Mouse (Mus musculus) kidney, adult 11 months (tissue): Measurements from ENCODE around the gene Gtf2f2.
A peak's percentile ranks its signal among the peaks of the same experiment; 100 is the strongest.
"Not testable (repeated sequence)": the region's sequence is repeated elsewhere in the genome, so short reads cannot be mapped to it uniquely, and the experiment has no call there.

ENCODE experiments used
- DNase-seq: peaks from one replicate; pipeline ENCODE4 v3.0.0; 2022

Gene Gtf2f2

DNA sequence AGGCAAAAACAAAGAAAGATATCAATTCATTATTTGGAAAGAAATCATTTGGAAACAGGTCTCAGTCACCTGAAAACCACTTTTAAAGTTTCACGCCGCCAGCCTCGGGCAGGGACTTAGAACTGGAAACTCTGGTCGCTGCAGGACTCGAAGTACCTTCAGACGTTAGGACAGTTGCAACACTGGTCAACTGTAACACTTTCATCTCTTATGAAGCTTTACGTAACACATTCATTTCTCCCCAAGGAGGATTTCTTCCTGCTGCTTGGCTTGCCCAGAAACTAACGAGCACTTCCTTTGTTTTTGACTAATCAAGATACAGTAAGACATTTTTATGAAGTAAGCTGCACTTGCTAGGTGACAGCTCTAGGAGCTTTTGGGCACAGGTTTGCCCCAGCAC is 103.7 kb downstream of the Gtf2f2 start:
- DNase-seq, result no peak

DNA sequence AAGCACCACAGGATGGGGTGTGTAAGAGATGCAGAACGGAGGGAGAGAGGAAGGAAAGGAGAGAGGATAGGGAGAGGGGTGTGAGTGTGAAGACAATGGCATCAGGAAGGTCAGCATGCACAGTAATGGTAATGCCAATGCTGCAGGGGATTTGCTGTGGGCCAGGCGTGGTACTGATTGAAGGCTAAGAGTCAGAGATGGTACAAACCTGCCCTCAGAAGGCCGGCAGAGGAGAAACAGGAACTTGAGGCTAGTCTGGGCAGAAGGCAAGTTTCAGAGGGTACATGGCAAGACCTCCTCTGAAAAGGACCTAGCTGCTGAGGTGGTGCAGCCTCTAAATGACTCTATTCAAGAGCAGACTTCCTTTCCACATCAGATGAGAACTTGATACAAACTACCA is 105.7 kb downstream of the Gtf2f2 start:
- no peak for DNase-seq

DNA sequence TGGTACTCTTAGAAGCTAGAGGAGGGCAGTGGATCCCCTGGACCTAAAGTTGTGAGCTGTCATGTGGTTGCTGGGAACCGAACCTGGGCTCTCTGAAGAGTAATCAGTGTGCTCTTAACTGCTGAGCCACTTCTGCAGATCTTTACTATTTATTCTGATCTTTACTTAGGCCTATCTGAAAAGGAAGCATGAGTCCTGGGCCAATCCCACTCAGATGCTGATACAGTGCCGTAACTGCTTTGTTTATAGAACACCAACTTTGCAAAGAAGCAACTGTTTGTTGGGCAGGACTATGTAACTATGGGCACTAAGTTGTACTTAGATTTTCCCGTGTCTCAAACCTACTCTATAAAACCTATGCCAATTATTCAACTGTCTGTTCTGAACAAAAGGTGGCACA is 107.5 kb downstream of the Gtf2f2 start:
- no peak for DNase-seq

DNA sequence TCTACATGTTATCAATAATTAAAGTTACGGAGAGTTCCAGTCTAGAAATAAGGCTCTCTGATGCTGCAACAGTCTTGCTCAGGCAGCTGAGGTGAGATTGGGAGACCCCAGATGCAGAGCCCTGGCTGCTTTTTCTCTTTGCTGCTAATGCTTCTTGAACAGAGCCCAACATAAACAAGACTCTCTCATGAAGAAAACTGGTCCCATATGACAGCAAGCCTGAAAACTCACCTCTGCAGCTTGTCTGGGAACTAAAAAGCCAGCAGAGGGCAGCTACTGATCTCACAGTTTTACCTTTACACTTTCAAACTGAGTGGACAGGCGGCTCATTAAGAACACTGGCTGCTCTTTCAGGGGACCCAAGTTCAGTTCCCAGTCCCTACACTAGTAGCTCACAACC is 108.7 kb downstream of the Gtf2f2 start:
- no peak for DNase-seq

DNA sequence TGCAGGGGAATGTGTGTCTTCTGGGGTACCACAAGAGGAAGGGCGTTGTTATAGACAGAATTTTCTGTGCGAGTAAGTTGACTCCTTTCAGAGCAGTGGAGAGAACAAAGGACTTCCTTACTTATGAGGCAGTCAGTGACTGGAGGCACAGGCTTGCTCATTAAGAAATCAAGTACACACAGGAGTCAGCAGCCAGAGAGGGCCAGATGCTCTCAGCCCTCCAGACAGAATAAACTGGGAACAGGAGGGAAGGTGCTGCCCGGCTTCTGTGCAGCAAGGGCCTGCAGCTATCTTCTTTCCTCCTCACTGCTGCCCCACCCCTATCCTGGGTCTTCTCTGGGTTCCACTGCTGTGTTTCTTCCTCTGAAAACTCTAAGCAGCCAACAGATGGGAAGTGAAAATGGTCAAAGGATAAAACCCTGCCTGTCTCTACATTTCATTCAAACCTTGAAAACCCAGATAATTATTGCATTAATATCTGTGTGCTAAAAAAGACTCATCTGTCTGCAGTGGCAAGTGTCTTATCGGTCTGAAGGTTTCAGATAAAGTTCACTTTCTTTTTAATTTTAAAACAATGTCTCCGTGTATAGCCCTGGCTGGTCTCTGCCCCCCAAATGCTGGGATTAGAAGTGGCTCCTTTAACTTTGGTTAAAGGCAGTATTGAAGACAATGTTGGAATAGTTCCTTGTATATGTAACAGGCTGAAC is 109.7 kb downstream of the Gtf2f2 start:
- DNase-seq, result no peak

DNA sequence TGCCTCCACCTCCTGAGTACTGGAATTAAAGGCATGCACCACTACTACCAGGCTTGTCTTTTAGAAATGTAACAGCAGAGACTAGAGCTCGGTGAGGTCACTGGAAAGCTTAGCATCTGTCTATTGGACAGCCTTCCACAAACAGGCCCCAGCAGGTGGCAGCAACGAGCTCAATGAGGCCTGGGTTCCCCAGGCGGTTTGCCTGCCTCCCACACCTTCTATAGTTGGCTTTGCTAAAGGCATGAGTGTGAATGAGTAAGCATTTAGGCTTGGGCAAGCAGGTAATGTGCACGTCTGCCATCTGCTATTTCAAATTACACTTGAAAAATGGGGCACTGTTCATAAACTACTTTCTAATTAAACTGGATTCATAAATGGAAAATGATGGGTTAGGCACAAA is 111.1 kb downstream of the Gtf2f2 start:
- DNase-seq, result peak; percentile 51

DNA sequence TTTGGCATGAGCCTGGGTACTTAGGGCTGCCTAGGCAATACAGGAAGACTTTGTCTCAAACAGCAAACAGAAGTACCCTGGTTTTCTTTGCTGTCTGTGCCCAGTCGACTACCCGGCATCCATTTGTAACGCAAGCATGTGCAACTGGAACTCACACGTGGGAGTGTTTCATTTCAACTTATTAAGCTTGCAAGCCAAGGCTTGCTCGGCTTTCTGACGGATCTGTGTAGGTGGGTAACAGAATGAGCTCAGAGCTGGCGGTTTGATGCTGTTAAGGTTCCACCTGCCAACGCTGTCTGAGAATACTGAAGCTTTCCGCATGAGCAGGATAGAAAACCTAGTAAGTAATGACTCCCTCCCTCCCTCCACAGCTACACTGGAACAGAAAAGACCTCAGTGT is 118.5 kb downstream of the Gtf2f2 start:
- no peak for DNase-seq

DNA sequence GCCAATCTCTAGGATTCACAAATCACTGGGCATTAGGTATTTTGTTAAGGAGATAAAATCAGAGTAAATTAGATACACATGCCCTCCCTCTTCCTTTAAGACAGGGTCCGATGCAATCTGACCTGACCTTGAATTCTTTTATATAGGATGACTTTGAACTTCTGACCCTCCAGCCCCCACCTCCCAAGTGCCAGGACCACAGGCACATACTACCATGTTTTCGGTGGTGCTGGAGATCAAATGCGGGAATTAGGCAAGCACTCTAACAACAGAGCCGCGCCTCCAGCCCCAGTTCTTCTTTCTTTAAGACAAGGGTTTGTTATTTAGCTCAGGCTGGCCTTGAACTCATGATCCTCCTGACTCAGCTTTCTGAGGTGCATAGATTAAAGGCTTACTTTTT is 126.8 kb downstream of the Gtf2f2 start:
- no peak for DNase-seq

DNA sequence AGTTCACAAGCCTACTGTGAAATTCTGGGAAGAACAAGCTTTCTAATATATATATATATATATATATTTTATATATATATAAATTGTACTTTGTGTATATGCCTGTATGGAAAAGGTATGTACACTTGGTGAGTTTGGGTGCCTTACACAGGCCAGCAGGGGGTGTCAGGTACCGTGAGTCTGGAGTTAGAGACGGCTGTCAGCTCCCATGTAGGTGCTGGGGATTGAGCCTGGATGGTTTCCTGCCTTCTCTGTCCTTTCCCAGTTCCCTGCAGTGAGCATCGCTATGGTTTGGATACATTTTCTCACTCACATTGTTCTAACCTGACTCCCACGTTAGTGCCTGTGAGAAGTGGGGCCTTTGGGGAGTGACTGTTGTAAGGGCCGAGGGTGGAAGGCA is 127.3 kb downstream of the Gtf2f2 start:
- no peak for DNase-seq

DNA sequence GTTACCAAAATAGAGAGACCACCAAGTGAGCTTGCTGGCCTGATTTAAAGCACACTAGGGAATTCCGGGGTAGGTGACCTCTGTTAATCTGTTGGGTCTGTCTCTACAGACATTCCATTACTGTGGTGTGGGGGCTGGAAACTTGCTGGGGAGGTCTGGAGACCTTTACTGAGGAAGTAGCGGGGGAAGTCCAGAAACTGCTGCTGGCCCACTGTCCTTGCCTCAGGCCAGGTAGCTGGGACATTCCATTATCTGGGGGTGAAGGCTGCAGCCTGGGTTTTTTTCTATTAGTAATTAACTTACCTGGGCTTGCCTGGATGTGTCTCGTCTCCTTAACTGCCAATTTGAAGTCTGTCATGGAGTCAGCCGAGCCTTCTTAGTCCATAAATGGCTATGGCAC is 128.8 kb downstream of the Gtf2f2 start:
- DNase-seq, result peak; percentile 32

DNA sequence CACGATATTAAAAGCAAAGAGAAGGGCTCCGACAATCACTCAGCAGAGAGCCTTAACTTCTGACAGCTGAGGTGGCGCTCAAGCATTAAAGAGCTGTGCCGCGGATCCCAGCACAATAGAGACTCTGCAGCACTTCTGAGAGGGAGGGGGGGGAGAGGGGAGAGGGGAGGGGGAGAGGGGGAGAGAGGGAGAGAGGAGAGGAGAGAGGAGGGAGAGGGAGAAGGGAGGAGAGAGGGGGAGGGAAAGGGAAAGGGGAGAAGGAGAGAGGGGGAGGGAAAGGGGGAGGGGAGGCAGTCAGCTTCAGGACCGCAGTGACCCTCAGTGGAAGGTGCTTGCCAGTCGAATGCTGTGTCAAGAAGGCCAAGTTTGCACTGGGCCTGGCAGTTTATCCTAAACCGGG is 131.7 kb downstream of the Gtf2f2 start:
- no peak for DNase-seq

DNA sequence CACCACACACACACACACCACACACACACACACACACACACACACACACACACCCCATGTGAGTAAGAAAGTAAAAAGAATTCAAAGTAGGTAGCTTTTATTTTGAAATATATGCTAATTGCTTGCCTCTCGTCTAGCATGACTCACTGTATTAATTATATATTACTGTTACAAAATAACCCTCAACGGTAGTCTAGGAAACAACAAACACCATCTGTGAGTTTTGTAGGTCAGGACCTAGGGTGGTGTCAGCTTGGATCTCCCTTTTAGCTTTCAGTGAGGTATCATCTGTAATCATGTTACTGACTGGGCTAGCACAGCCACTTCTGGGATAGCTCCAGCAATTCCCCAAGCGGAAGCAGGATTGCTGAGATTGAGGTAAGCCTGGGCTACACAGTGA is 133.4 kb downstream of the Gtf2f2 start:
- no peak for DNase-seq

DNA sequence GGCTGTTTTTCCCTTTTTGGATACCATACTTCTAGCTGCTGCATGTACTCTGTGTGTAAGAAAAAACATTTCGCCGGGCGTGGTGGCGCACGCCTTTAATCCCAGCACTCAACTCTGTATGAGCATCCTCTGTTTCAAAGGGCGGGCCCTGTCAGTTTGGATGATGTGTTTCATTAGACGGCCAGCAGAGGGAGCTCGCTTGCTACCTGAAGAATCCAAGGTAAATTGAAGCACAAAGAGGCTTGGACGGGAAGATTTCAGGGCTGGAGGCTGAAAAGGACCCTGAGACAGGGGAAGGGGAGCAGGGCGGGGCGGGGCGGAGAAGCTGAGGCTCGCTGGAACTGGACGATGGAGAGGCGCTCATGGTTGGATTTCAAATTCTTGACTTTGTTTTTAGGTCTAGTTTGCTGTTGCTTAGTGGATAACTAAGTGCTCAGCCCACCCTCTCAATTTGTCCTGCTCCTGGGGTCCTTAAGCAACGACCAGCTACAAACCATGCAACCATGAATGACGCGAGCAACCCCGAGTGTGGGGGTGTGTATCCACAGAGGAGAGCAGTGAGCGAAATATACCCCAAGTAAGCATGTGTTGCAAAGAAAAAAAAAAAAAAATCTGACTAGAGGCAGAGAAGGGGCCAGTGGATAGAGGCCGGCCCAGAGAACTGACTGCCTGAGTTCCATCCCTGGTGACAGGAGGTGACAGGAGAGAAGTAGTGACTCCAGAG is 134.2 kb downstream of the Gtf2f2 start:
- peak; percentile 65 for DNase-seq

DNA sequence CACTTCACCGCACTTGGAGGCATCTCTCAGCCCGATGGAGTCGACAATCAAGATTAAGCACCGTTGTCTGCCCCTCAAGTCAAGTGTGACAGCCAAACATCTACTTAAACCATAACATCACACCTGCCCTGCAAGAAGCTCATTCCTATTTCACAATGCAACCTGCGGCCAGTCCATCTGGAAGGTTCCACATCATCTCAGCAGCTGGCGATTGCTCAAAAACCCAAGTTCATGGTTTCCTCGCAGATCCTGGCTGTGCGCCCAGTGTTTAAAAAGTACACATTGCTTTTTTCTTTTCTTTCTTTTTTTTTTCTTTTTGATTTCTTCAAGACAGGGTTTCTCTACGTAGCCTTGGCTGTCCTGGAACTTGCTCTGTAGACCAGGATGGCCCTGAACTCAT is 137.1 kb downstream of the Gtf2f2 start:
- no peak for DNase-seq

DNA sequence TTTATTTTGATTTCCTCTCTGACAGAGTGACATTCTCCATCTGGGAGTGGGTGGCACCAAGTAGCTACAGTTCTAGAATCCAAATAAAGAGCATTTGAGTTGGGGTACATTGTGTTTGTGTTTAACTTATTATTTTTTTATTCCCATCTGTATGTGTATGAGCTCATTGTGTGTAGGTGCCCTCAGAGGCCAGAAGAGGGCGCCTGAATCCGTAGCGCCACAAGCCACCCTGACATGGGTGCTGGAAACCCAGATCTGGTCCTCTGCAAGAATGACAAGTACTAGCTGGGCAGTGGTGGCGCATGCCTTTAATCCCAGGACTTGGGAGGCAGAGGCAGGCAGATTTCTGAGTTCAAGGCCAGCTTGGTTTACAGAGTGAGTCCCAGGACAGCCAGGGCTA is 138.9 kb downstream of the Gtf2f2 start:
- no peak for DNase-seq

DNA sequence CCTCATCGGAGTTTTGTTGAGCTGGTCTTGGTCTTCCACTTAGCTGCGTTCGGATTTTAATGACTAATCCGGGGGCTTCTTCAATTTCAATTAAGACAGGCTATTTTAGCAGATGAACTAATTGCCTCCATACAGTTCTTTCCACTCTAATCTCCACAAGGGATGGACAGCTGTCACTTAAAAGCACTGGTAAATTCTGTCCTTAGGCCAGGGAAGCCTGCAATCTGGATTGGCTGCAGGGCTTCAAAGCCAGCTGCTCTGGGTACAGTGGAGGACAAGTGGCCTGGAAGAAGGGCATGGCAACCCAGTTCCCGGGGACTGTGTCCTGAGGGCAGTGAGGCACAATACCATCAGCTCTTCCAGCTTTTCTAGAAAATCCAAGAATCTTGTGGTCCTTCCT is 139.6 kb downstream of the Gtf2f2 start:
- DNase-seq, result no peak

DNA sequence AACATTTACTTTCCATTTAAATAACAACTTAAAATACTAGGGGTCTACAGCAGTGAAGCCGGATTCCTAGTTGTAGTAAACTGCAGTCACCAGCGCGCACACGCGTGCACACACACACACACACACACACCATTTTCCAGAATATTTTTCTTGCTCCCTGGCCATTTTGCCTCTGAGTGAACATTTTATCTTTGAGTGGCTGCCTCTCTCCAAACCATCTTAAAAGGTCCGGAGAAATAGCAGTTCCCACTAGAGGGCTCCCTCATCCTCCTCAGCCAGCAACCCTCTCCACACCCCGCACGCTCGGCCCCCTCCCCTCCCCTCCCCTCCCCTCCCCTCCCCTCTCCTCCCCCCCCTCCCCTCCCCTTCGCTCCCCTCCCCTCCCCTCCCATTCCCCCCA is 140.0 kb downstream of the Gtf2f2 start:
- DNase-seq, result no peak

DNA sequence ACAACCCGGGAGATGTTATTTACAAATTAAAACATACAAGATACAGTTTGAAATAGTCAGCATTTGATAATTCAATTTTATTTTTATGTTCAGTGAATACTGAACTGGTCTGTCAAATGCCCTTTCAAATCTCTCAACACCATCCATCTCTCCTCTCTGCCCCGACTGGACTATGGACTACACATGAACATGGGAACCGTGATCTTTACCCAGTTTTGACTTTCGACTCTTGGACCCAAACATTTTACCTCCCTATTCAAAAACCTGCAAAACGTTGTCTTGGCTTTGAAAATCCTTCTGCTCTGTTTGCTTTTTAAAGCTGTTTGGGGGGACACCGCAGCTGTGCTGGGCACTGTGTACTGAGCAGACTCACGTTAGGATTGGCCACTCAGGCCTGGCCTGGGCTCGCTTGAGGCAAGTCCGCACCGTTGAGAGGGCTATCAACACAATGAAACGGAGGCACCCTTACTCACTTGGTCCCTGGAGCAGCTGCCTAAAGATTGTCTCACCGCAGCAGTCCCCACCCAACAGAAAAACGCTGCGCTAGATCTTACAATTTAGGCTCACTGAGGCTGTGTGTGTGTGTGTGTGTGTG is 140.8 kb downstream of the Gtf2f2 start:
- no peak for DNase-seq

DNA sequence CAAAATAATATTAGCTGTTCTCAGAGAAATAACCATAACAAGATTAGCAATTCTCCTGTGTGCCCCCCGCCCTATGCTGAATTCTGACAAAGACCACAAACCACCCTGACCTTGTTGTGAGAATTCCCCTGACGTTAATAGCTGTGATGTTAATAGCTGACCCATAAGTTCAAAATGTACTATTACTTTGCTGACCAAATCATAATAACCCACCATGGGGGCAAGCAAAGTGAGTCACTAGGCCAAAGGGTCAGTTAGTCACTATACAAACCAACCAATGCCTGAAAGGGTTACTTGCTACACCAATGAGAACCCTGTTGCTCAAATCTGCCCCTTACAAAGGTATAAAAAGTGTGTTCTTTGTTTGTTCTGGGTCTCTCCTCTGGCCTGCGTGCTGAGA is 142.6 kb downstream of the Gtf2f2 start:
- not testable (repeated sequence) for DNase-seq

DNA sequence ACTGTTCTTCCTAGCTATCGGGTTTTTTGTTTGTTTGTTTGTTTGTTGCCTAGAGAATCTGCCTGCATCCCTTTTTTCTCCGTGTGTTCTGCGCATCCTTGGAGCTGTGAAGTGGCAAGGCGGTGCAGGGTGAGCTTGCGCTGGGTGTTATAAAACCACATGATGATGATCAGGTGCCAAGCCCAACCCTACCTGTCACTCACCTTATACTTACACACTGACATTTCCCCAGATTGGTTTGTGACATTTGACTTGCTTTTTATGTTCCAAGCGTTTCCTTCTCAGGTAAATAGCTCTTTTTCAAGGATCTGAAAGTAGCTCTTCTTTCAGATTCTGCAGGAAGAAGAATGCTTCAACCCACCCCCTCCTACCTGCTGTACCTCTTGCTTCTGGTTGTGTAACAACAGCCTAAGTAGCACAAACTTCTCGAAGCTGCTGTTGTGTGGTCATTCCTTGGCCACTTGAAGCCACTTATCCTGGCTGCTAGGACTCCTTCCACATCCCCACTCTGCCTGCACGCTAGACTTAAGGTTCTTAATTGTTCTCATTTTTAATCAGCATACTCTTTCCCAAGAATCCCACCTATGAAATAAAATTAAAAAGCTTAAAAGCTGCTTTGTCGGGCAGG is 143.8 kb downstream of the Gtf2f2 start:
- DNase-seq, result no peak

DNA sequence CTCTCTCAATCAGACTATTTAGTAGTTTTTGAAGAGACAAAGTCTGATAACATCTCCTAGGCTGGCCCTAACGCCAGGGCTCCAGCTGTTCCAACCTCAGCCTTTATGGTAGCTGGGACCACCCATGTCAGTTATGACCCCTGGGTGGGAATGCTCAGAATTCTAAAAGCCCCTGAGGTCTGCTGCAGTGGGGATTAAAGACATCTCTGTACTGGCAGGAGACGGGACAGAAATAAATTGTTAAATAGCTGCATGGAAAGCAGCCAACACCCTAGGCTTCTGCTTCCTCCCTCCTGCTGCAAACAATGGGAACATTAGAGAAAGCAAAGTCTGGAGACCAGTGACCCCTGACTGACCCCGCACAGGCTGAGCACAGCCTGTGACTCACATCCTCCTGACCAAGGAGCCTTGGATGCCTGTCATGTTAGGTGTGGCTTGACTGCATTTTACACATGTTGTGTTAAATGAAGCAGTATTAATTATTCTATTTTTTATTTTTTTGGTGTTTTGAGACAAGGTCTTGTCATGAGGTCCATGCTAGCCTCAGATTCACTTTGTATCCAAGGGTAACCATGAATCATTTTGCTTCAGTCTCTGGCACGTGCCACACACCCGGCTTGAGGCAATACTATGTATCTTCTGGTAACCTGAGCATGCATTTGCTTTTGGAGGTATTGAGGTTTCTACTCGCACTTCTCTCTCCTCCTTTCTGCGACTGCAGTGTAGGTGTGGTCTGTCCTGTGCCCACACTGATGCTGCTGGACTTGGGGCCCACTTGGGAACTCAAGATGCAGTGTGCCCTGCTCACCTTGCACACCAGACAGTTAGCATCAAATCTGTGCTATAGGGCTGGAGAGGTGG is 146.9 kb downstream of the Gtf2f2 start:
- peak; percentile 84 for DNase-seq

DNA sequence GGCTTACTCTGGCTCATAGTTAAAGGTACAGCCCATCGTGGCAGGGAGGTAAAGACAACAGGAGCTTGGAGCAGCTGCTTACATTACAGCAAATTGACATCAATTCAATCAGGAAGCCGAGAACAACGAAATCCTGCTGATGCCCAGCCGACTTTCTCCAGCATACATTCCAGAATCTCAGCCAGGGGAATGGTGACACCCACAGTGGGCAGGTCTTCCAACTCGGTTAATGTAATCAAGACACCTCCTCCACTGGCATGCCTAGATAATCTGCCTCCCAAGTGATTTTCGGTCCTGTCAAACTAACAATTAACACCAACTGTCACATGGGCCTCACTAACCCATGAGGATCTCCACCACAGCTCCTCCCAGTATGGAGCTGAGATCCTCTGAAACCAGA is 148.0 kb downstream of the Gtf2f2 start:
- DNase-seq, result no peak

DNA sequence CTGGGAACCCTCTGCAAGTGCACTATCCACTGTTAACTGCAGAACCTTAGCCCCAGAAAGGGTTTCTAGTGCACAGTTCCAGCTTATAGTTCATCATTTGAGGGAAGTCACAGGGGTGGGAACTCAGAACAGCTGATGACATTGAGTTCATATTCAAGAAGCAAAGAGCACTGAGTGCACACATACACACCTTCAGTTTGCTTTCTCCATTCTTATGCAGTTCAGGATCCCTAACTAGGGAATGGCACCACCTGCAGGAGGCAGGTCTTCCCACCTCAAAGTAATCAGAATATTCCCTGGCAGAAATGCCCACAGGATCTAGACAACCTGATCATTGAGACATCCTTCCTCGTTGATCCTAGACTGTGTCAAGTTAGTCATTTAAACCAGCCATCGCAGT is 151.0 kb downstream of the Gtf2f2 start:
- DNase-seq, result no peak
